Mouse (Mus musculus) liver, embryonic 14.5 days (tissue): ENCODE data around the gene Nrbf2.

Experiments used
- CTCF ChIP-seq: IDR thresholded peaks from 2 replicates; pipeline ENCODE4 v1.5.1; 2016; ENCODE audit warnings: antibody characterized with exemption, low read depth, control low read depth
- EP300 ChIP-seq: IDR thresholded peaks from 2 replicates; pipeline ENCODE4 v1.6.1; 2016; ENCODE audit warnings: antibody characterized with exemption, low read depth

DNA sequence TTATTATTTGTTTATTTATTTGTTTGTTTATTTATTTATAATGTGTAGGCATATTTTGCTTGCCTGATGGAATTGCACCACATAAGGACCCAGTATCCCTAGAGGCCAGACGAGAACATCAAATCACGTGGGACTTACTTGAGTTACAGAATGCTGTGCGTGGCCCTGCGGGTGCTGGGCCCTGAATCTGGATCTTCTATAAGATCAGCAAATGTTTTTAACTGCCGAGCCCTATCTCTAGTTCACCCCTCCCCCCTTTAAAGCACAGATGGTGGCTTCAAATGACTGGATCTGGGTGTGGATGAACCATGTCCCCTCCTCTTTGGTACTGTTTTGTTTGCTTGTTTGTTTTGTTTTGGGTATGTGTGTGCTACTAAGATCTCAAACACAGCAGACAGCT, 10.2 kb upstream of the Nrbf2 start:
- no peak for TF ChIP-seq CTCF
- TF ChIP-seq EP300 = peak; percentile 40
